Mouse (Mus musculus) adrenal gland, postnatal 25 days (tissue): ENCODE measurements around the gene Mettl7a3. TPM values are rescaled to one million over a fixed set of nuclear protein-coding genes. Genes with fewer than 3 reads are reported as not detected.
"Not testable (repeated sequence)": the region's sequence is repeated elsewhere in the genome, so short reads cannot be mapped to it uniquely, and the experiment has no call there.

ENCODE experiments used
- DNase-seq: peaks from one replicate; pipeline ENCODE4 v3.0.0; 2021; ENCODE audit warnings: mixed read lengths
- total RNA-seq: library from RNA; stranded (reverse); gene quantifications from 2 replicates; pipeline ENCODE4 v1.2.3, GENCODE M21; 2021

Mettl7a3 gene
- total RNA-seq, 1 experiment from 2014 or later, result not detected

- DNase-seq, result no peak
These were observed 4.0 kb upstream of the Mettl7a3 start for GRCm38 (mm10) chr15:100330739-100331138.

- DNase-seq, result not testable (repeated sequence)
These were observed 2.4 kb upstream of the Mettl7a3 start for GRCm38 (mm10) chr15:100332077-100332961.

- DNase-seq, result not testable (repeated sequence)
These were observed 2.6 kb downstream of the Mettl7a3 start for GRCm38 (mm10) chr15:100337328-100337727.

- DNase-seq, result peak; percentile 65
These were observed 3.1 kb downstream of the Mettl7a3 start for GRCm38 (mm10) chr15:100337847-100338246.

- DNase-seq, result not testable (repeated sequence)
These were observed 6.7 kb downstream of the Mettl7a3 start for GRCm38 (mm10) chr15:100341314-100341980.

GRCm38 (mm10) chr15:100345484-100345883 is 10.8 kb downstream of the Mettl7a3 start:
- no peak for DNase-seq

- no peak for DNase-seq
These were observed 12.0 kb downstream of the Mettl7a3 start for GRCm38 (mm10) chr15:100346761-100347160.

- no peak for DNase-seq
These were observed 14.8 kb downstream of the Mettl7a3 start for GRCm38 (mm10) chr15:100349496-100349895.

GRCm38 (mm10) chr15:100351501-100352060 is 16.9 kb downstream of the Mettl7a3 start:
- DNase-seq, result no peak

GRCm38 (mm10) chr15:100352711-100353250 is 18.1 kb downstream of the Mettl7a3 start, which contains the start of the genes Methig1 and Mettl7a2:
Gene Methig1 (plus strand): TSS chr15:100353149.
Gene Mettl7a2 (plus strand): TSS chr15:100353200.
- no peak for DNase-seq

- DNase-seq, result not testable (repeated sequence)
These were observed 18.7 kb downstream of the Mettl7a3 start for GRCm38 (mm10) chr15:100353399-100353798.

GRCm38 (mm10) chr15:100355876-100356275 is 21.1 kb downstream of the Mettl7a3 start:
- DNase-seq, result no peak

- no peak for DNase-seq
These were observed 29.5 kb downstream of the Mettl7a3 start, which contains the start of gene Higd1c for GRCm38 (mm10) chr15:100364242-100364641. Gene Higd1c (plus strand): TSS chr15:100364542.

GRCm38 (mm10) chr15:100365967-100366366 is 31.2 kb downstream of the Mettl7a3 start:
- not testable (repeated sequence) for DNase-seq

- no peak for DNase-seq
These were observed 32.4 kb downstream of the Mettl7a3 start for GRCm38 (mm10) chr15:100367119-100367518.

- DNase-seq, result peak; percentile 37
These were observed 40.3 kb downstream of the Mettl7a3 start for GRCm38 (mm10) chr15:100375066-100375465.

- not testable (repeated sequence) for DNase-seq
These were observed 43.2 kb downstream of the Mettl7a3 start for GRCm38 (mm10) chr15:100377847-100378505.

GRCm38 (mm10) chr15:100379658-100380057 is 44.9 kb downstream of the Mettl7a3 start:
- no peak for DNase-seq

- DNase-seq, result no peak
These were observed 45.4 kb downstream of the Mettl7a3 start for GRCm38 (mm10) chr15:100380104-100380503.

GRCm38 (mm10) chr15:100385705-100386104 is 51.0 kb downstream of the Mettl7a3 start:
- DNase-seq, result no peak

- no peak for DNase-seq
These were observed 53.0 kb downstream of the Mettl7a3 start for GRCm38 (mm10) chr15:100387544-100388223.
